28 mouse cellular contexts compared by ENCODE assay signal in genomic region chr9:96908737-96909136, GRCm38 (mm10). TPM values are rescaled to one million over a fixed set of nuclear protein-coding genes. Genes with fewer than 3 reads are reported as not detected.
DNase-seq lines count a peak whose midpoint lies in the region; ATAC-seq and TF ChIP-seq lines count a peak whose summit lies in the region.
"Had no signal": no experiment of that assay in that cellular context is flagged by ENCODE, and none has a peak within 500 bp of the region (broad histone marks: within the 10 kb centered on the region; RNA-seq: fewer than 3 reads in every experiment).

No protein-coding gene starts in this region.

- TF ChIP-seq POLR2A in small intestine, adult 2 months (IDR thresholded peaks at IDR 0.05; ENCODE audit: low read depth, low read length): no peak

- no peaks in the 10 kb centered on the region for H3K36me3 ChIP-seq in intestine, embryonic 15.5 days
- H3K36me3 ChIP-seq in intestine, postnatal 0 days (ENCODE audit: control insufficient read depth, insufficient read depth): no peaks in the 10 kb centered on the region
- H3K36me3 ChIP-seq in small intestine, adult 2 months (ENCODE audit: control insufficient read depth, insufficient read depth, low read length): no peaks in the 10 kb centered on the region
- no peaks in the 10 kb centered on the region for H3K36me3 ChIP-seq in hindbrain, embryonic 14.5 days (replicated peaks; ENCODE audit: control insufficient read depth, insufficient read depth)
- H3K36me3 ChIP-seq: embryonic facial prominence, embryonic 10.5 days; embryonic facial prominence, embryonic 13.5 days; forebrain, embryonic 12.5 days; forebrain, embryonic 15.5 days; heart, embryonic 10.5 days; heart, embryonic 13.5 days; hindbrain, embryonic 15.5 days had no signal

- no peak overlapping the region for H3K27ac ChIP-seq in intestine, embryonic 15.5 days
- H3K27ac ChIP-seq in intestine, postnatal 0 days (ENCODE audit: low read depth, low read length): peak overlapping the region; percentile 54; the same call in 1 of the 2 replicates
- H3K27ac ChIP-seq in small intestine, adult 2 months (ENCODE audit: insufficient read depth, low read depth, low read length): peak overlapping the region; percentile 77
- H3K27ac ChIP-seq in hindbrain, embryonic 14.5 days: no peak overlapping the region
- H3K27ac ChIP-seq: embryonic facial prominence, embryonic 10.5 days; embryonic facial prominence, embryonic 13.5 days; forebrain, embryonic 12.5 days; forebrain, embryonic 15.5 days; heart, adult 2 months; heart, embryonic 10.5 days; heart, embryonic 13.5 days; hindbrain, embryonic 15.5 days had no signal

- no peak overlapping the region for H3K4me3 ChIP-seq in intestine, embryonic 15.5 days (replicated peaks)
- H3K4me3 ChIP-seq in intestine, postnatal 0 days (ENCODE audit: low read depth, low read length): no peak overlapping the region
- H3K4me3 ChIP-seq in small intestine, adult 2 months (ENCODE audit: low read depth, low read length): no peak overlapping the region
- no peak overlapping the region for H3K4me3 ChIP-seq in hindbrain, embryonic 14.5 days (replicated peaks; ENCODE audit: low read length)
- H3K4me3 ChIP-seq: embryonic facial prominence, embryonic 10.5 days; embryonic facial prominence, embryonic 13.5 days; erythroblast, embryonic 14.5 days; forebrain, embryonic 12.5 days; forebrain, embryonic 15.5 days; heart, adult 2 months; heart, embryonic 10.5 days; heart, embryonic 13.5 days; hindbrain, embryonic 15.5 days had no signal

- H3K27me3 ChIP-seq in intestine, embryonic 15.5 days (replicated peaks): no peaks in the 10 kb centered on the region
- H3K27me3 ChIP-seq in intestine, postnatal 0 days (replicated peaks; ENCODE audit: control insufficient read depth, insufficient read depth, low read length): no peaks in the 10 kb centered on the region
- H3K27me3 ChIP-seq in small intestine, adult 2 months (ENCODE audit: control insufficient read depth, insufficient read depth, low read length): no peaks in the 10 kb centered on the region
- H3K27me3 ChIP-seq in hindbrain, embryonic 14.5 days (ENCODE audit: control insufficient read depth, insufficient read depth, low read length): no peaks in the 10 kb centered on the region
- H3K27me3 ChIP-seq: embryonic facial prominence, embryonic 13.5 days; forebrain, embryonic 12.5 days; forebrain, embryonic 15.5 days; heart, embryonic 13.5 days; hindbrain, embryonic 15.5 days had no signal

- DNase-seq in thymus, postnatal 4 days: no peak
- DNase-seq in hindbrain, embryonic 14.5 days (ENCODE audit: low spot score): no peak
- DNase-seq in T-cell, adult 2 months (ENCODE audit: low spot score): no peak
- DNase-seq: adrenal gland, adult 8-10 months; adrenal gland, postnatal 25 days; cerebellum, adult 11-12 months; cerebellum, adult 8-10 months; cerebellum, postnatal 10 days; cerebellum, postnatal 36 days; embryo, embryonic 11 days; gastrocnemius, postnatal 10 days; gastrocnemius, postnatal 36 days; heart, adult 2 months; heart, postnatal 14 days; heart, postnatal 4 days had no signal

- no peak overlapping the region for H3K4me2 ChIP-seq in intestine, embryonic 15.5 days (replicated peaks)
- no peak overlapping the region for H3K4me2 ChIP-seq in intestine, postnatal 0 days (replicated peaks; ENCODE audit: low read depth)
- no peak overlapping the region for H3K4me2 ChIP-seq in hindbrain, embryonic 14.5 days (replicated peaks)
- H3K4me2 ChIP-seq: embryonic facial prominence, embryonic 13.5 days; forebrain, embryonic 12.5 days; forebrain, embryonic 15.5 days; heart, embryonic 13.5 days; hindbrain, embryonic 15.5 days had no signal

- TF ChIP-seq CTCF in intestine, postnatal 0 days (IDR thresholded peaks at IDR 0.05; ENCODE audit: low read depth): no peak
- TF ChIP-seq CTCF in small intestine, adult 2 months (IDR thresholded peaks at IDR 0.05; ENCODE audit: extremely low read depth, insufficient read length, insufficient replicate concordance, low read depth, low read length): no peak

- no peaks in the 10 kb centered on the region; the same call in 1 of the 2 replicates for H3K4me1 ChIP-seq in intestine, embryonic 15.5 days (replicated peaks)
- H3K4me1 ChIP-seq in intestine, postnatal 0 days (replicated peaks; ENCODE audit: control insufficient read depth, insufficient read depth, low read length): 0 out of 2 replicates have a peak, but pooled peaks cover 2% of the 10 kb centered on the region
- H3K4me1 ChIP-seq in small intestine, adult 2 months (ENCODE audit: control insufficient read depth, insufficient read depth, insufficient read length, low read length): peaks cover 15% of the 10 kb centered on the region
- no peaks in the 10 kb centered on the region for H3K4me1 ChIP-seq in hindbrain, embryonic 14.5 days (replicated peaks; ENCODE audit: control insufficient read depth, insufficient read depth, low read length)
- H3K4me1 ChIP-seq: embryonic facial prominence, embryonic 10.5 days; embryonic facial prominence, embryonic 13.5 days; forebrain, embryonic 12.5 days; heart, embryonic 10.5 days; heart, embryonic 13.5 days; hindbrain, embryonic 15.5 days had no signal

- no peaks in the 10 kb centered on the region for H3K9me3 ChIP-seq in intestine, embryonic 15.5 days
- no peaks in the 10 kb centered on the region for H3K9me3 ChIP-seq in intestine, postnatal 0 days (ENCODE audit: control insufficient read depth)
- no peaks in the 10 kb centered on the region for H3K9me3 ChIP-seq in hindbrain, embryonic 14.5 days (ENCODE audit: control insufficient read depth, low read length)
- H3K9me3 ChIP-seq: embryonic facial prominence, embryonic 10.5 days; embryonic facial prominence, embryonic 13.5 days; forebrain, embryonic 12.5 days; forebrain, embryonic 15.5 days; heart, embryonic 10.5 days; heart, embryonic 13.5 days; hindbrain, embryonic 15.5 days had no signal

- ATAC-seq in intestine, embryonic 15.5 days: peak; percentile 35; the same call in 1 of the 2 replicates
- no peak for ATAC-seq in intestine, postnatal 0 days
- no peak for ATAC-seq in hindbrain, embryonic 14.5 days (ENCODE audit: low FRiP score)
- ATAC-seq: activated CD4-positive, CD25-positive, alpha-beta regulatory T cell, adult 4 months; CD4-positive, CD25-positive, alpha-beta regulatory T cell, adult 4 months; forebrain, embryonic 15.5 days had no signal

- H3K9ac ChIP-seq in intestine, embryonic 15.5 days: no peak overlapping the region
- H3K9ac ChIP-seq in intestine, postnatal 0 days (ENCODE audit: low read depth, low read length): no peak overlapping the region
- H3K9ac ChIP-seq in hindbrain, embryonic 14.5 days: no peak overlapping the region
- H3K9ac ChIP-seq: embryonic facial prominence, embryonic 13.5 days; forebrain, embryonic 12.5 days; forebrain, embryonic 15.5 days; heart, embryonic 13.5 days; hindbrain, embryonic 15.5 days had no signal

- 75% methylated on average over 2 of the region's 2 CpGs for WGBS in intestine, embryonic 15.5 days
- 67% methylated on average over 2 of the region's 2 CpGs for WGBS in intestine, postnatal 0 days
- WGBS in small intestine, adult 2 months: 59% methylated on average over 2 of the region's 2 CpGs
- 78% methylated on average over 2 of the region's 2 CpGs for WGBS in hindbrain, embryonic 14.5 days

RNA-seq across cellular contexts. Expression of gene Pxylp1, which starts 16.3 kb away (rescaled TPM):
- 37.6 and 41.5 TPM in 2 replicates for polyA plus RNA-seq in intestine, embryonic 15.5 days (2015; fragmentation: Nextera tagmentation; extraction: Ambion mirVana)
- 22.7 and 24.1 TPM in 2 replicates for polyA plus RNA-seq in intestine, postnatal 0 days (2015; fragmentation: Nextera tagmentation; extraction: Ambion mirVana)
- polyA plus RNA-seq in small intestine, adult 2 months (2012; rRNA removed): 5.3 and 11.9 TPM in 2 replicates
- 34.6 and 43.9 TPM in 2 replicates for polyA plus RNA-seq in hindbrain, embryonic 14.5 days (2014; fragmentation: Nextera tagmentation; extraction: Ambion mirVana)

Comparison
In these comparisons a context has a peak if more than half of its experiments do, and no peak if none do; other contexts are left out.
1. H3K27ac ChIP-seq: peak in intestine, postnatal 0 days (single experiment) and small intestine, adult 2 months (single experiment); none in intestine, embryonic 15.5 days (single experiment) and hindbrain, embryonic 14.5 days (single experiment).